Mouse (Mus musculus): ENCODE measurements around the gene Sugp1. TPM values are rescaled to one million over a fixed set of nuclear protein-coding genes. Genes with fewer than 3 reads are reported as not detected.
"Not testable (repeated sequence)": the region's sequence is repeated elsewhere in the genome, so short reads cannot be mapped to it uniquely, and the experiment has no call there.

Gene Sugp1
- total RNA-seq, 4 experiments from 2014 or later: 16.7 to 20.4 (median 18.1) TPM

GRCm38 (mm10) chr8:70041885-70042546 lies 597 bp upstream of the Sugp1 start:
- DNase-seq (ENCODE audit: low spot score in 2 of 2): peak in 1 of 2 experiments; percentile 9

- DNase-seq (ENCODE audit: low spot score in 2 of 2): no peak
Measured at GRCm38 (mm10) chr8:70043996-70044395, 1.4 kb downstream of the Sugp1 start.

DNA sequence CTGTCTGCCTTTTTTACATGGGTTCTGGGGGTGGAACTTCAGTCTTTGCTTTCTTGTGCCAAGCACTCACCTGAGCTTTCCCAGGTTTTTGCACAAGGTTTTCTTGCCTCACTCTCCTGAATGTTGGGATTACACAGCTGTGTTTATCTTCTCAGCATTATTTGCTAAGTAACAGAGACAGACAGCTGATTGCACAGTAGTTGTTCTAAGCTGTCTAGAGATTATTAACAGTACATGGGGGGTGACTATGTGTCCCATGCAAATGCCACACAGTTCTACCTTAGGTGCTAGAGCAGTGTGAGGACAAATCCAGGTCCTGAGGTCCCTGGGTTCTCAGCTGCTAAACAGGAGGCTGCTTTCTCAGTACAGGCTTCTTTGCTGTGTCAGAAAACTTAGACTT lies 7.0 kb downstream of the Sugp1 start:
- DNase-seq (ENCODE audit: low spot score in 2 of 2): no peak

DNA sequence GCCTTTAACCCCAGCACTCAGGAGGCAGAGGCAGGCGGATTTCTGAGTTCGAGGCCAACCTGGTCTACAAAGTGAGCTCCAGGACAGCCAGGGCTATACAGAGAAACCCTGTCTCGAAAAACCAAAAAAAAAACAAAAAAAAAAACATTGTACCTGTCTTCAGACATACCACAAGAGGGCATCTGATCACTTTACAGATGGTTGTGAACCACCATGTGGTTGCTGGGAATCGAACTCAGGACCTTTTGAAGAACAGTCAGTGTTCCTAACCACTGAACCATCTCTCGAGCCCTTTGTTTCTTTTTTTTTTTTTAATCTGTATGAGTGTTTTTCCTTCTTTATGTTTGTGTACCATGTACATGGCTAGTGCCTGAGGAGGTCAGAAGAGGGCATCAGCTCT lies 7.8 kb downstream of the Sugp1 start:
- not testable (repeated sequence) for DNase-seq (ENCODE audit: low spot score in 2 of 2)

- DNase-seq (ENCODE audit: low spot score in 2 of 2): no peak
Measured at GRCm38 (mm10) chr8:70057721-70058120, 15.1 kb downstream of the Sugp1 start.

DNA sequence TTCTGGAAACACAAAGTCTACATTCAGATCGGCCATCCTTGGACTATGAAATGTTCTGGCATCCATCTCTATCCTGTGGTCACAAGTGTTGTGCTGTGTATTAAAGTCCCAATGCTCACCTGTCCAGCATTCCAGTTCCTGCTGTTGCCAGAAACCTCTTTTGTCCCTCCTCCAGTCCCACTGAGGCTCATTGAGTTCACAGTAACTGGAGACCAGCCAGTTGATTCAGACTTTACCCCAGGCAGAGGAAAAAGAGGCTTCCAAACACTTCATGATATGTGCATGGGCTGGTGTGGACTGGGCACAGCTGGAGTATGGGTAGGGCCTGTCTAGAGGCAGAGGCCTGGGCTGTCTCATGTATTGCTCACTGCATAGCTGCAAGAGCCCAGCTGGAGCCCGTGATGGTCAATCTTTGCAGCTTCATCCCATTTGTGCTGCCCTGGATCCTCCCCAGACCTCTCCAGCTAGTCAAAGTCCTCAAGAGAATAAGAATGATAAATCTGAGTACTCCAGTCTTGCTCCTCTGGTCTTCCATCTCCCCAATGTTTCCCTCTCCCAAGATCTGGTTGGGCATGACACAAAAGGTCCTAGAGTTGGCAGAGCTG lies 29.3 kb downstream of the Sugp1 start:
- no peak for DNase-seq (ENCODE audit: low spot score in 2 of 2)

- DNase-seq (ENCODE audit: low spot score in 2 of 2): peak; percentile 9 to 10
Measured at GRCm38 (mm10) chr8:70072441-70073069, 29.9 kb downstream of the Sugp1 start, which contains the start of gene Tm6sf2. Gene Tm6sf2 (plus strand): TSS chr8:70072924.

- DNase-seq (ENCODE audit: low spot score in 2 of 2): no peak
Measured at GRCm38 (mm10) chr8:70073120-70073519, 30.5 kb downstream of the Sugp1 start.

GRCm38 (mm10) chr8:70073682-70074081 lies 31.1 kb downstream of the Sugp1 start:
- no peak for DNase-seq (ENCODE audit: low spot score in 2 of 2)

GRCm38 (mm10) chr8:70081976-70082375 lies 39.4 kb downstream of the Sugp1 start:
- no peak for DNase-seq (ENCODE audit: low spot score in 2 of 2)

- peak in 1 of 2 experiments; percentile 18 for DNase-seq (ENCODE audit: low spot score in 2 of 2)
Measured at GRCm38 (mm10) chr8:70083285-70083684, 40.7 kb downstream of the Sugp1 start, which contains the start of gene Hapln4. Gene Hapln4 (plus strand): TSS chr8:70083457.

- no peak for DNase-seq (ENCODE audit: low spot score in 2 of 2)
Measured at GRCm38 (mm10) chr8:70084191-70085065, 41.8 kb downstream of the Sugp1 start.

GRCm38 (mm10) chr8:70086151-70086550 lies 43.5 kb downstream of the Sugp1 start:
- no peak for DNase-seq (ENCODE audit: low spot score in 2 of 2)

GRCm38 (mm10) chr8:70087237-70087636 lies 44.6 kb downstream of the Sugp1 start:
- no peak for DNase-seq (ENCODE audit: low spot score in 2 of 2)

GRCm38 (mm10) chr8:70087836-70088650 lies 45.4 kb downstream of the Sugp1 start:
- DNase-seq (ENCODE audit: low spot score in 2 of 2): peak in 1 of 2 experiments; percentile 15

DNA sequence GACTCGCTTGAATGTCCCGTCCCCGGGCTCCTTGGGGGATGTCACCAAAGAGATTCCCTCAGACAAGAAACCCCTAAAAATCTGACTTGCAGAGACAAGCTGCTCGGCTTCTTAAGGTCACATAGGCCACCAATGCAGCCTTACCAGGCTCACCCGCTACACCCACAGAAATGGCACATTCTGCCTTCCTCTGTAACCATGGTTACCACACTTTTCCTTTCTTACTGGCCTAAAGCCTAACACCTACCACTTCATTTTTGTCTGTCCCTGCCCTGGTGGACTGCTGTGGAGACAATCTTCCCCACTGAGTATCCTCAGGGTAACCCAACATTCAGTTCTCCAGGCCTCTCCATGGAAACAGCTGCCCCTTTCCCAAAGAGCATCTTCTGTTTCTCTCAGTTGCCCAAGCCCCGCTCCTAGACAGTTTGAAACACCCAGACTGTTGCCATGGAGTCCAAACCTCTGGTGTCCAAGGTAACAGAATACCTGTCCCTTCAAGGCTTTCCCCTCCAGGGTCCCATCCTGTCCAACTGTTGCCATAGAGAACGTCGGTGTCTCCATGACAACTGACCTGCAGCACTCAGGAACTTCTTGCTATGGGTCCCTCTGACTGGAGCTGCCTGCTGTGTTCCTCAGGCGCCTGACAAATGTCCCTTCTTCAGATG lies 46.8 kb downstream of the Sugp1 start:
- DNase-seq (ENCODE audit: low spot score in 2 of 2): no peak

DNA sequence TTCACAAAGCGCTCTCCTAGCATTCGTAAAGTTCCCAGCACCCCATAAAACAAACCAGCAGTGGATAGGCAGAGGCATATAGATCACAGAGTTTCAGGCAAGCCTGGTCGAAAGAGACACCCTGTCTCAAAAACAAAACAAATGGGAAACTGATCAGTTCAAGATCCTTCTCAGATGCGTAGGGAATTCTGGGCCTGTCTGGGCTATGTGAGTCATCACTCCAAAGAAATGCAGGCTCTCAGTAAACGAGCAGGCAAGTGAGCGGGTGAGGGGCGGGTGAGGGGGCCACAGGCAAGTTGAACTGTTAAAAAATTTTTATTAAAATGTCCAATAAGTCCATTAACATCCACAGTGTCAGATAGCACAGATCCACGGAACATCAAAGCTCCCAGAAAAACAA lies 50.2 kb downstream of the Sugp1 start:
- no peak for DNase-seq (ENCODE audit: low spot score in 2 of 2)

DNA sequence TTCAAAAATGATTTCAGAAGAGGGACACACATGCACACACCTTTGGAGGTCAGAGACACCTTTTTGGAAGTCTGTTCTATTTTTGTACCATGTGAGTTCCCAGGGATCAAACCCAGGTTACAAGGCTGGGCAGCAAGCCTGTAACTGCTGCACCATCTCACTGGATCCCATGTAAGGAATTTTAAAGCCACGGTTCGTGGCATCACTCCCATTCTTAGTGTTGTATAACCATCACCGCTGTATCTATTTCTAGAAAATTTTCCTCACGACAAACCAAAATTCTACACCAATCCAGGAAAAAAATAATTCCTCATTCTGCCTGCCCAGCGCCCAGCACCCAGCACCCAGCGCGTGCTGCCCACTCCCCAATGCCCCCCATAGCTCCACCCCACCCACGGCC lies 56.7 kb downstream of the Sugp1 start:
- no peak for DNase-seq (ENCODE audit: low spot score in 2 of 2)

- no peak for DNase-seq (ENCODE audit: low spot score in 2 of 2)
Measured at GRCm38 (mm10) chr8:70100241-70100640, 57.6 kb downstream of the Sugp1 start.

DNA sequence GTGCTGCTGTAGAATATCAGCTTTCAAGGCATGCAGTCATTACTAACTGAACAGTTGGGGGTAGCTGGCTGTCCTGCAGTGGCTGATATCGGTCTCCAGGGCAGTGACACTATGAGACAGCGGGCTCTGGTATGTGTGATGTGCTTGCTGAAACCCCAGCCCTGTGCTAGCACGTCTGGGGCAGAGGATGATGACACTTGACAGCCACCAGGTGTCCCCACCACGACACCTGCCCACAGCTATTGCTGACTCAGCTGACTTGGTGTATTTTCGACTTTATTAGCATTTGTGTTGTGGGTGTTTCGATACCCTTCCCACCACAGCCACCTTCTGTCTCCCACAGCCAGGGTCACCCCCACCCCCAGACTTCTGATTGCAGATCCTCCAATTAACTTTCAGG lies 61.9 kb downstream of the Sugp1 start:
- no peak for DNase-seq (ENCODE audit: low spot score in 2 of 2)

Data from gastrocnemius, adult 8-10 months (tissue).